Mouse (Mus musculus) heart, embryonic 14.5 days (tissue): ENCODE measurements at regions not wholly inside any gene's neighbourhood (a gene's known extent, or its start where the extent isn't known, plus 50 kb on each side); places are given as distances from the start of the nearest gene placed in this dataset.

ENCODE experiments used
- ATAC-seq: fragments of 200-750 bp; cut with Nextera tagmentation; 2 replicates; pipeline ENCODE4 v1.8.0; 2017; ENCODE audit warnings: low read depth, moderate TSS enrichment; ENCODE audit not compliant: insufficient number of reproducible peaks, insufficient read depth, low FRiP score
- H3K27ac ChIP-seq, 2 experiments: fragments of 200-500 bp in 1 of 2; fragments of 300-500 bp in 1 of 2; sonication (generic) in 1 of 2; replicated peaks in 1 of 2; 2 replicates each; pipeline ENCODE4 v1.5.1; 2012 to 2014; ENCODE audit warnings: low read depth in 2 of 2, low read length in 2 of 2, control low read depth in 1 of 2, mild to moderate bottlenecking in 1 of 2, mixed read lengths in 1 of 2; ENCODE audit not compliant: control insufficient read depth in 1 of 2, insufficient read depth in 1 of 2
- H3K27me3 ChIP-seq: fragments of 300-500 bp; sonication (generic); 2 replicates; pipeline ENCODE4 v1.6.1; 2014; ENCODE audit warnings: mild to moderate bottlenecking, low read length, control low read depth; ENCODE audit not compliant: control insufficient read depth, insufficient read depth
- H3K36me3 ChIP-seq: fragments of 300-500 bp; sonication (generic); 2 replicates; pipeline ENCODE4 v1.6.1; 2014; ENCODE audit warnings: mild to moderate bottlenecking, control low read depth, low read length, mixed read lengths; ENCODE audit not compliant: control insufficient read depth, insufficient read depth
- H3K4me1 ChIP-seq, 2 experiments: fragments of 200-500 bp in 1 of 2; fragments of 300-500 bp in 1 of 2; sonication (generic) in 1 of 2; 2 replicates each; pipeline ENCODE4 v1.6.1; 2012 to 2014; ENCODE audit warnings: low read length in 2 of 2, control low read depth in 1 of 2, mixed read lengths in 1 of 2; ENCODE audit not compliant: control insufficient read depth in 2 of 2, insufficient read depth in 2 of 2
- H3K4me2 ChIP-seq: fragments of 300-500 bp; sonication (generic); 2 replicates; pipeline ENCODE4 v1.6.1; 2014; ENCODE audit warnings: mild to moderate bottlenecking, low read length
- H3K4me3 ChIP-seq, 2 experiments: fragments of 200-500 bp in 1 of 2; fragments of 300-500 bp in 1 of 2; sonication (generic) in 1 of 2; 2 replicates each; pipeline ENCODE4 v1.5.1; 2012 to 2014; ENCODE audit warnings: low read length in 2 of 2, mild to moderate bottlenecking in 2 of 2, control low read depth in 1 of 2, low read depth in 1 of 2, moderate library complexity in 1 of 2; ENCODE audit not compliant: control insufficient read depth in 1 of 2, insufficient read depth in 1 of 2
- H3K9ac ChIP-seq: fragments of 300-500 bp; sonication (generic); 2 replicates; pipeline ENCODE4 v1.6.1; 2014; ENCODE audit warnings: mild to moderate bottlenecking, low read length
- H3K9me3 ChIP-seq: fragments of 300-500 bp; sonication (generic); 2 replicates; pipeline ENCODE4 v1.6.1; 2016; ENCODE audit warnings: low read length, control low read depth; ENCODE audit not compliant: control insufficient read depth
- WGBS: fragments of 180-500 bp; shearing (Covaris S2); extraction: QIAGEN DNeasy Blood & Tissue Kit; methylation state at CpG from one replicate; pipeline ENCODE4 v1.1.7; 2014; 5-methylcytosine and 5-hydroxymethylcytosine counted together

GRCm38 (mm10) chr1:73570944-73571343 is 553.3 kb downstream of the Tns1 start:
- Histone ChIP-seq H3K36me3 (no peaks in the 10 kb centered on the region), H3K9me3 (no peaks in the 10 kb centered on the region), H3K4me3 (no peak overlapping the region), H3K27me3 (no peaks in the 10 kb centered on the region), H3K9ac (no peak overlapping the region), H3K27ac (no peak overlapping the region), H3K4me2 (no peak overlapping the region), H3K4me1 (no peaks in the 10 kb centered on the region)
- 86% methylated on average over 3 of the region's 3 CpGs for WGBS
- ATAC-seq = no peak

DNA sequence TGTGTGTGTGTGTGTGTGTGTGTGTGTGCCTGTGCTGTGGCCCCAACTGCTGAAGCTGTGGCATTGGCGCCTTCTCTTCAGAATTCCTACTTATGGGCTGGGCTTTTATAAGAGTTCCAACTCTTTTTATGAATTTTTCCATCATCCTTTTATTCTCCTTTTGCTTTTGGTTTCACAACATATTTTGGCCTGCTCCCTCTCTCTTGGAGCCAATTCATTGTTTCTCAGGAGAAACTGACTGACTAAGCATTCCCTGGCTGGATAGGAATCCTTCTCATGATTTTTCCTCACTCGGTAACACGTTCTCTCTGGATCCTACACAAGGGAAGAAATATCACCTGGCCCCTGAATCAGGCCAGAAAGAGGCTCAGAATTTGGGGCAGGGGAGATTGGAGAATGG is 551.1 kb upstream of the Tnp1 start:
- no peaks in the 10 kb centered on the region for H3K27me3 ChIP-seq
- H3K9ac ChIP-seq = no peak overlapping the region
- H3K9me3 ChIP-seq = no peaks in the 10 kb centered on the region
- no peak for ATAC-seq
- H3K36me3 ChIP-seq = no peaks in the 10 kb centered on the region
- no peaks in the 10 kb centered on the region for H3K4me1 ChIP-seq
- no peak overlapping the region for H3K4me2 ChIP-seq
- H3K27ac ChIP-seq = no peak overlapping the region
- H3K4me3 ChIP-seq = no peak overlapping the region
- 81% methylated on average over 3 of the region's 3 CpGs for WGBS

- H3K4me1 ChIP-seq = no peaks in the 10 kb centered on the region
- no peak overlapping the region for H3K4me2 ChIP-seq
- no peaks in the 10 kb centered on the region for H3K9me3 ChIP-seq
- no peaks in the 10 kb centered on the region for H3K27me3 ChIP-seq
- no peak for ATAC-seq
- H3K9ac ChIP-seq = no peak overlapping the region
- H3K4me3 ChIP-seq = no peak overlapping the region
- WGBS = 81% methylated on average over 1 of the region's 1 CpGs
- H3K27ac ChIP-seq = no peak overlapping the region
- H3K36me3 ChIP-seq = no peaks in the 10 kb centered on the region
Measured at GRCm38 (mm10) chr1:73560594-73560993, 544.9 kb upstream of the Tnp1 start.

- ATAC-seq = no peak
- Histone ChIP-seq H3K9ac (no peak overlapping the region), H3K4me2 (no peak overlapping the region), H3K4me3 (no peak overlapping the region), H3K36me3 (no peaks in the 10 kb centered on the region), H3K27ac (no peak overlapping the region), H3K4me1 (peaks cover 0 to 3% of the 10 kb centered on the region in 2 experiments; a peak in 2 of 4 replicates), H3K9me3 (no peaks in the 10 kb centered on the region), H3K27me3 (no peaks in the 10 kb centered on the region)
- 85% methylated on average over 3 of the region's 3 CpGs for WGBS
Measured at GRCm38 (mm10) chr1:73547877-73548276, 532.2 kb upstream of the Tnp1 start.

- Histone ChIP-seq H3K4me1 (peaks cover 0 to 3% of the 10 kb centered on the region in 2 experiments; a peak in 2 of 4 replicates), H3K4me3 (no peak overlapping the region), H3K36me3 (no peaks in the 10 kb centered on the region), H3K9ac (no peak overlapping the region), H3K9me3 (no peaks in the 10 kb centered on the region), H3K27me3 (no peaks in the 10 kb centered on the region), H3K4me2 (no peak overlapping the region), H3K27ac (no peak overlapping the region)
- WGBS = 71% methylated on average over 6 of the region's 6 CpGs
- no peak for ATAC-seq
Measured at GRCm38 (mm10) chr1:73545401-73545800, 529.7 kb upstream of the Tnp1 start.

DNA sequence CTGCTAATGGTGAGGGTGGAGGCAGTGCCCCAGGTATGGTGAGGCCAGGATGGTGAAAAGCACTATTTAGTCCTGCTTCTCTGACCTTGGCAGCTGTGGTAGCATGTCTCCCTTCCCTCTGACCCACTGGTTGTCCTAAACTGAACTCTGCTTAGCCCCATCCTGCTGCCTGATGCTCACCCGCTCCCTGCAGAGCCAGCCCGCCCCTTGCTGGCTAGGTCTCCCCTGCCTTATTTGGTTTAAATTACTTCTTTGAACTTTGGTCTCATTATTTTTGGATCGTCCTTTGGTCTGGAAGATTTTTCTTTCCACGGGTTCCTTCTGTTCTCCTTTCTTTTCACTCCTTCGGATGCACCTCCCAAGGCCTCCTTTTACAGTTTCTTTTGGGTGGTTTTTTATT is 525.7 kb upstream of the Tnp1 start:
- Histone ChIP-seq H3K9me3 (no peaks in the 10 kb centered on the region), H3K4me2 (no peak overlapping the region), H3K27ac (no peak overlapping the region), H3K4me1 (peaks cover 0 to 2% of the 10 kb centered on the region in 2 experiments; a peak in 1 of 4 replicates), H3K27me3 (no peaks in the 10 kb centered on the region), H3K4me3 (no peak overlapping the region), H3K36me3 (no peaks in the 10 kb centered on the region), H3K9ac (no peak overlapping the region)
- WGBS = 57% methylated on average over 5 of the region's 5 CpGs
- no peak for ATAC-seq

GRCm38 (mm10) chr1:73538420-73538871 is 522.7 kb upstream of the Tnp1 start:
- ATAC-seq = peak; percentile 76
- no peak overlapping the region for H3K4me3 ChIP-seq
- H3K36me3 ChIP-seq = no peaks in the 10 kb centered on the region
- no peak overlapping the region; a peak in 1 of 4 replicates for H3K27ac ChIP-seq
- no peaks in the 10 kb centered on the region for H3K9me3 ChIP-seq
- H3K27me3 ChIP-seq = no peaks in the 10 kb centered on the region
- H3K4me1 ChIP-seq = peaks cover 0 to 2% of the 10 kb centered on the region in 2 experiments; a peak in 1 of 4 replicates
- 58% methylated on average over 2 of the region's 2 CpGs for WGBS
- H3K4me2 ChIP-seq = no peak overlapping the region
- H3K9ac ChIP-seq = no peak overlapping the region

- Histone ChIP-seq H3K27ac (no peak overlapping the region), H3K4me1 (peaks cover 0 to 2% of the 10 kb centered on the region in 2 experiments; a peak in 1 of 4 replicates), H3K36me3 (no peaks in the 10 kb centered on the region), H3K9me3 (no peaks in the 10 kb centered on the region), H3K27me3 (no peaks in the 10 kb centered on the region), H3K4me3 (no peak overlapping the region), H3K4me2 (no peak overlapping the region), H3K9ac (no peak overlapping the region)
- 85% methylated on average over 4 of the region's 4 CpGs for WGBS
- ATAC-seq = no peak
Measured at GRCm38 (mm10) chr1:73535726-73536265, 520.1 kb upstream of the Tnp1 start.
